Mouse (Mus musculus): ENCODE results near the gene Egfl7.

- TF ChIP-seq GATA1 (IDR thresholded peaks at IDR 0.05; ENCODE audit: low read length), result no peak
- TF ChIP-seq TAL1 (IDR thresholded peaks at IDR 0.05; ENCODE audit: low read length), result no peak
Observed at GRCm38 (mm10) chr2:26580751-26581150, 937 bp downstream of the Egfl7 start.
